Mouse (Mus musculus): ENCODE measurements around the gene Pgpep1.

GRCm38 (mm10) chr8:70688136-70688535, 27.9 kb upstream of the Pgpep1 start:
- no peak for TF ChIP-seq POLR2A (IDR thresholded peaks at IDR 0.05; ENCODE audit: insufficient read length, low read depth)
- no peak for TF ChIP-seq TCF3 (IDR thresholded peaks at IDR 0.05; ENCODE audit: insufficient read length, low read depth)
- no peak for TF ChIP-seq USF1 (IDR thresholded peaks at IDR 0.05; ENCODE audit: low read depth)

Data from myocyte (in vitro differentiated cells).